Mouse (Mus musculus): ENCODE data around the gene Bach2. TPM values are rescaled to one million over a fixed set of nuclear protein-coding genes. Genes with fewer than 3 reads are reported as not detected.

The Bach2 gene
- total RNA-seq, 2 experiments from 2014 or later, result 9.1 to 12.9 TPM

GRCm38 (mm10) chr4:32479801-32480700, 241.4 kb downstream of the Bach2 start:
- no peak for DNase-seq (ENCODE audit: low spot score in 2 of 2)

DNA sequence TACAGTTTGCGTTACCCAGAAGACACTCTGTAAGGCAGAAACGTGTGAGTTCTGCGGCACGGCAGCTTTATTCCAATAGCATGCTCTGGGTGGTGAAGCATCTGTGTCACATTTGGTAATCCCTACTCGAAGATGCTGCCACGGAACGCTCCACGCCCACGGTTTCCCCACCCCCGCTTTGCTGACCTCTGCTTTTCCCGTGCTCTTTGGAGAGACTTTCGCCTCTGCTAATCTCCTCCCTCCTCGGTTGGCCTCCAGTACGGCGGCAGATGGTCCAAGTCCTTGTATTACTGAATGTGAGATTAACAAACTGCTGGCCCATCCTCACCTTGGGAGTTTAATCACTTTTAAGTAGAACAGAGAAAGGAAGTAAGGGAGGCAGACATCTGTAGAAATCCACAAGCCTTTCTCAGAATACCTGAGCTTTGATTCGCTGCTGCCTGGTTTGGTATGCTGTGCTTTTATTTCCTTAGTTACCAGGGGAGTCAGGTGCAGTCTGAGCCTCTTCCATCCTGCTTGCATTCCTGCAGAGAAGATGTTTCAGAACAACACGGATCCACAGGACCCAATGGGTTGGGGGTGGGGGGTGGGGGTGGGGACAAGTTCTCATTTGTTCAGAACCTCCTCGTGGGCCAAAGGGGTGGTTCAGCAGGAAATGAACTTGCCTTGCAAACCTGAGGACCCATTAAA, 242.9 kb downstream of the Bach2 start:
- DNase-seq (ENCODE audit: low spot score in 2 of 2), result no peak

GRCm38 (mm10) chr4:32482138-32482537, 243.5 kb downstream of the Bach2 start:
- DNase-seq (ENCODE audit: low spot score in 2 of 2), result no peak

- no peak for DNase-seq (ENCODE audit: low spot score in 2 of 2)
Observed at GRCm38 (mm10) chr4:32482936-32483335, 244.3 kb downstream of the Bach2 start.

GRCm38 (mm10) chr4:32485848-32486247, 247.2 kb downstream of the Bach2 start:
- no peak for DNase-seq (ENCODE audit: low spot score in 2 of 2)

DNA sequence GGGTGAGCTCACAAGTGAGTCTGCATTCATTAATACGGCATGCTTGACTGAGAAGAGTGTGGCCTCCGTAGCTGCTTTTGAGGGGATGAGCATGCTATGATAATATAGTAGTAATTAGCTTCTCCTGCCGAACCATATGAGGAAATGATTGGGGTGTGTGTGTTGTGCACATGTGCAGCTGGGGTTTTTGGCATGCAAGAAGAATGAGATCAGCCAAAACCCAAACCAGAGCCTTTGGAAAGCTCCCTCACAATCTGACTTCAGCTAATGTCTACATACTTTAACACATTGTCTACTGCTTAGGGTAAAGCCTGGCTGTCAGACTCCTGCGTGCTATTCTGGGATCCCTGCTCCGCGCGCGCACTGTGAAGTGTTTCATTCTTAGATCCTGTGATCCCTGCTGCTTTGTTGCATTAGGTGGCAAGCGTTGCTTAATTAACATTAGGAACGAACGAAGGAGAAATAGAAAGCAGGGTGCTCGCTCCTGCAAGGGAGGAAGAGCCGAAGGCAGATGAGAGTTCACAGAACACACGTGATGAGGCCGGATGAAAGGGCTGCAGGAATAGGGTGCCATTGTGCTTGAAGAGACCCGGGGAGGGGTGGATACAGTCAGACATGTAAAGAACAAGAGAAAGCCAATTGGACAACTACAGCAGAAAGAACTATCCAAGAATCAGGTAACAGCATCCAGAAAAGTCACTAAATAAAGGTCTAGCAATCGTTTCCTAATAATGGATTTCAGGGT, 248.2 kb downstream of the Bach2 start:
- peak in 1 of 2 experiments; percentile 38 for DNase-seq (ENCODE audit: low spot score in 2 of 2)

- no peak for DNase-seq (ENCODE audit: low spot score in 2 of 2)
Observed at GRCm38 (mm10) chr4:32489186-32489585, 250.6 kb downstream of the Bach2 start.

DNA sequence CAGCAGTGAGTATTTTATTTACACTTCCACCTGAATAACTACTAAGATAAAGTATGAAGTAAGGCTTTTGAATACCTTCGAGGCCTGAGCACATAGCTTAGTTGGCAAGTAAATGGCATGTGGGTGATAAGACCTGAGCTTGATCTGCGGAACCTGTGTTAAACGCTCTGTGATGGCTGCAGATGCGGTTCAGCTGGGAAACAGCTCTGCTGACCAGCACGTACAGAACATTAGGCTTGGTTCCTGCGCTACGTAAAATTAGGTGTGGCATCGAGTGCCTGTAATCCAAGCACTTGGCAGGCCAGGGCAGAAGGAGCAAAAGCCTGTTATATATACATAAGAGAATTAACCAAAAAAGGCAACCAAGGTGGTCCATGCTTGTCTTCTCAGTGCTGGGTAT, 252.6 kb downstream of the Bach2 start:
- no peak for DNase-seq (ENCODE audit: low spot score in 2 of 2)

DNA sequence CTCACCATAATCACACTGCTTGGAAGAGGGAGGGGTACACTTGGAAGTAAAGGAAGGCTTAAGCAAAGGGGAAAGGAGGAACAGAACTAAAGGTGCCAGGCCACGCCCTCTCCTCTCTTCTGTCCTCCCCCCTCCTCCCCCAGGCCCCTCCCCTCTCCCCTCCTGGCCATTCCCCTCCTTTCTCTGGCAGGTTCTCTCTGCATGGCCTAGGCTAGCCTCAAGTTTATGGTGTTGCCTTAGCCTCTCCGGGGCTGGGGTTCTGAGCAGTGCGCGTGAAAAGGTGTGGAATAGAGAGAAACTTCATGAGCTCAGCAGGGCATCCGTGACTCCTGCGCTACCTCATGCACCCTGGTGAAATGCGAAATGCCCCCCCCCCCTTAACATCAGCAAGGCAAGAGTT, 254.2 kb downstream of the Bach2 start:
- DNase-seq (ENCODE audit: low spot score in 2 of 2), result no peak

- DNase-seq (ENCODE audit: low spot score in 2 of 2), result no peak
Observed at GRCm38 (mm10) chr4:32501780-32502179, 263.2 kb downstream of the Bach2 start.

DNA sequence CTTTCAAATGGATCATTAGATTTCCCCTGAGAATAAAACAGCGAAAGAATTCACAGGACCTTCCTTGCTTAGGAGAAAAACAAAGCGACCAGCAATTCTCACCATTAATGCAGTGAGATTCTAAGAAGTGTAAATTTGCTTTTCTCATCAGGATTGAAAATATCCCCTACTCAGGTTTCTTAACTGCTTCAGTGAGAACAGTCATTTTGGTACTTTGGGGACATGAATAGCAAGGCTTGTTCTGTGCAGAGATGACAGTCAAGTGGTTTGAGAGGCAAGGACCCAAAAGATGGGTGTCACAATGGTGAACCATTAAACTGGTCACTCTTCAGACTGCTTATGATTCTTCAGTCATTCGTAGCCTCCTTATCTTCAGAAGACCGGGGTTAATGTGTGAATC, 263.6 kb downstream of the Bach2 start:
- no peak for DNase-seq (ENCODE audit: low spot score in 2 of 2)

DNA sequence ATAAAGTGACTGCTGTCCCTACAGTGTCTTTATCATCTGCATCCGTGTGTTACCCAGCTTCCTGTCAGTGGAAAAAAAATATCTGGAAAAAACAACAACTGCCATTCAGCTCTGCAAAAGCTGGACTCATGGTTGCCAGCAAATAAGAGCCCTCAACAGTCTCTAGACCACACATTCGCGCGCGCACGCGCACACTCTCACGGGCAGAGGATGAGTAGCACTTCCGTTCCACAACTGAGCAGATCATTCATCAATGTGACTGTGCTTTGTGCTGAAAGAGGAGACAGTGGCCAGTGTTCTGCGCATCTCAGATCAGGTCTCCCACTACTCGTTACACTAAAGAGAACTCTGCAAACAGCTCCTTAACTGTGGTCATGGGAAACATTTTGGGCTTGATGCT, 265.6 kb downstream of the Bach2 start:
- no peak for DNase-seq (ENCODE audit: low spot score in 2 of 2)

DNA sequence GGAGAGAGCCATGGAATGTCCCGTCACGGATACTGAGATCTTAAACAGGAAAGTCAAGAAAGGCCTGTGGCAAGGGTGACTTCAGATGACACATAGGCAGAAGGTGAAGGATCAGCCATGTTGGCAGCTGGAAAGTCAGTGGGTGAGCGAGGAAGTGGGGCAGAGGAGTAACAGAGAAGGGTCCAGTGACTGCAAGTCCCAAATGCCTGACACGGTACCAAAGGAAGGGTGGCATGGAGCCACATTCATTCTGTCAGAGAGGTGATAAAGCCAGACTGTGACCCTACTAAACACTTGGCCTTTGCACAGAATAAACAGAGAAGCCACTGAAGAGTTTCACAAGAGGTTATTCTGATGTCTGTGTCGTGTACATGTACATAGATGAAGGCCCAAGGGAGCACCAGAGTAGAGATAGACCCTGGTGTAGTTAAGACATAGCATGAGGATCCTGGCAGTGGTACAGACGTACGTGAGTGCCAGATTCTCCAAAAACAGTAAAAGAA, 267.8 kb downstream of the Bach2 start:
- DNase-seq (ENCODE audit: low spot score in 2 of 2), result no peak

DNA sequence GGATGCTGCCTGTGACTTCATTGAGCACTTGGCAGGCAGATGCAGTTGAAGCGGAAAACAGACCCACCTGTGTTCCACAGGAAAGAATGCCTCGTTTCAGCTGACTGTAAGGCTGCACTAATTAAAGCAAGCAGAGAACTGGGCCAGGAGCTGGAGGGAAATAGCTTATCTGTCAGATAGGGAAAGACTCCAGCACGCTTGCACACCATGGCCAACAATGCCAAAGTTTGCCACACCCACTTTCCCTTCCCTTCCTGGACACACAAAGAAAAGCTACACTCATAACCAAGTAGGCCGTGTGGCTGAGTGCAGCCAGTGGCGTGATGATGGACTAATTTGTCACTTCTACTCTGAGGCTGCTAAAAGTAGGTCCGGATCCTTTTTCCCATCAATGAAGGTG, 268.4 kb downstream of the Bach2 start:
- DNase-seq (ENCODE audit: low spot score in 2 of 2), result no peak

GRCm38 (mm10) chr4:32508572-32508971, 270.0 kb downstream of the Bach2 start:
- DNase-seq (ENCODE audit: low spot score in 2 of 2), result no peak

- DNase-seq (ENCODE audit: low spot score in 2 of 2), result no peak
Observed at GRCm38 (mm10) chr4:32508996-32509395, 270.4 kb downstream of the Bach2 start.

DNA sequence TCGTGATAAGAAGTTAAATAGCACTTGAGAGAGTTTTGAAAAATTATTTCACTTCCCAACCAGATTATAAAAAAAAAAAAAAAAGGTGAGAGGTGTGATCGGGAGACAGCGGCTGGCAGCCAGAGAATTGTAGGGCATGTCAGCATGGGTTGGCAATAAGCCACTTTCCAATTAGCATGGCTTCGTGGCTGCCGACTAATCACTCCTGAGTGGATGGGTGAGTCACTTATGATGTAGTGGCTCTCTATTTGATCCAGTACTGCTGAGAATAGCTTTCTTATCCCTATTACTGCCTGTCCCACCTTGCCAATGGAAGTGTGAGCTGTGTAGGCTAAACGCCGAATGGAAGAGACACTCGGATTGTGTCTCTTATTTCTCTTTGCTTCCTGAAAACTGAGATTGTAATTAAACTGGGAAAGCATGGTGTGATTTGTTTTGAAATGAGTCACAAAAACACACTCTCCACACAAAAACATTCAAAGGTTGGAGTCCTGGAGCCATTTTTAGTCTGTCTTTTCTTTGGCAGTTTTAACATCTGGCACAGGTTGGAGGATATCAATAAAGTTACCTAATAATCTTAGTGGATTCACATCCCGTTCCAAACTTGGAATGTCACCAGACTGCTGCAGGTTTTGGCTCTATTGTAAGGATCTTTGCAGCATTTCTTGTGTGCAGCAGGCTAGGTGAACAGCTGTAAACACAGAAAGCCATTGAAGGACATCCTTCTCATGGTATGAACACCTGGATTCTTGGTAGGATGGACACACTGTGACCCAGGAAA, 271.4 kb downstream of the Bach2 start:
- no peak for DNase-seq (ENCODE audit: low spot score in 2 of 2)

- DNase-seq (ENCODE audit: low spot score in 2 of 2), result no peak
Observed at GRCm38 (mm10) chr4:32510940-32511339, 272.3 kb downstream of the Bach2 start.

DNA sequence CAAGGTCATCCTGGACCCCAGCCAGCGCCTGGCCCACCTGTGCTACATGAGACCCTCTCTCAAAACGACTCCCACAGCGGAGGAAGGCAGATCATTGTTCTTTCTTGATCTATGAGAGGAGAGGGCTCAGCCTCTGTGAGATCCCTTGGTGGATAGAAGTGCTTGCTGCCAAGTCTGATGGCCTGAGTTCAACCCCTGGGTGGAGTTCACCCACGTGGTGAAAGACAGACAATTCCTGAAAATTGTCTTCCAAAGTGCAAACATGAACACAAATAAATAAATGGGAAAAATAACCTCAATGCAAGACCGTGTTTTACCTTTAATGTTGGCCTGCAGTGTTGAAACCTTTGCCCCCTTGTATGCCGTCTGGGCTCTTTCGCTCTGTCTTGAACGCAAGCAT, 277.5 kb downstream of the Bach2 start:
- DNase-seq (ENCODE audit: low spot score in 2 of 2), result no peak

- DNase-seq (ENCODE audit: low spot score in 2 of 2), result no peak
Observed at GRCm38 (mm10) chr4:32518842-32519578, 280.4 kb downstream of the Bach2 start.

Measured in layer of hippocampus, adult 18-20 months (tissue).